Mouse (Mus musculus): ENCODE measurements around the gene Hemk1. TPM values are rescaled to one million over a fixed set of nuclear protein-coding genes. Genes with fewer than 3 reads are reported as not detected.
"Not testable (repeated sequence)": the region's sequence is repeated elsewhere in the genome, so short reads cannot be mapped to it uniquely, and the experiment has no call there.

The Hemk1 gene
- polyA plus RNA-seq, 1 experiment: 33.7 TPM

- H3K4me3 ChIP-seq (ENCODE audit: insufficient read depth, low read length): no peak overlapping the region
- peaks cover 1% of the 10 kb centered on the region for H3K4me1 ChIP-seq (ENCODE audit: control insufficient read depth, insufficient read depth, low read length)
- no peak for TF ChIP-seq CTCF (IDR thresholded peaks at IDR 0.05; ENCODE audit: extremely low read depth, insufficient read depth, low read length)
- TF ChIP-seq POLR2A (IDR thresholded peaks at IDR 0.05; ENCODE audit: extremely low read depth, insufficient read depth, low read length): no peak
- no peak overlapping the region for H3K27ac ChIP-seq (ENCODE audit: insufficient read depth, low read length)
Observed at GRCm38 (mm10) chr9:107313926-107314325, 24.2 kb downstream of the Hemk1 start.

DNA sequence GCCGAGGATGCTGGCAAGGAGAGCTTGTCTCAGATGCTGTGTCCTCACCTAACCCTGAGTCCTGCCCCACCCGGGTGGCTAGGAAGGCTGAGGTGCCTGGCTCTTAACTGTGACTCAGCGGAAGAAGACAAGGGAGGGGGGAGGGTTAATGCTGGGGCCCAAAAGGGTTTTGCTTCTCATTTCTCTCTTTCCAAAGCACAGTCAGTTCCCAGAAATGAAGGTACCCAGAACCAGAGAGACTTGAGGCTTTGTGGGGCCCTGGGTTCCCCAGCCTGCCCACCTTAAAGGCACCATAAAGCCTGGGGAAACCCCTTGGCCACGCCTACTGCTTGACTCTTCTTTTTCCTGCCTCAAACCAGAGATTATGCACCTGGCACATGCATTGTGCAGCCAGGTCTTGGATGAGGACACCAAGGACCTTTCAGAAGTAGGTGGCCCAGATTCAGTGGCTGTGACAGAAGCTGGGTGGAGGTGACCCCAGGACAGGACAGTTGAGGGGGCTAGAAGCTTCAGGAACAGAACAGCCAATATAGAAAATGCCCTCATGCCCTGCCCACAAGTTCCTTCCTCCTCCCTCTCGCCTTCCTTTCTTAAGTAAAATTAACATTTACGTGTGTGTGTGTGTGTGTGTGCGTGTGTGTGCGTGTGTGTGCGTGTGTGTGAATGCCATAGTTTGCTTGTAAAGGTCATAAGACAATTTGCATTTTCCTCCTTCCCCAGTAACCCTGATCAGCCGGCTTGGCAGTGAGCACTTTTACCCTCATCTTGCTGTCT is 25.2 kb downstream of the Hemk1 start:
- Histone ChIP-seq H3K4me1 (ENCODE audit: control insufficient read depth, insufficient read depth, low read length) (peaks cover 4% of the 10 kb centered on the region), H3K27ac (ENCODE audit: insufficient read depth, low read length) (no peak overlapping the region), H3K4me3 (ENCODE audit: insufficient read depth, low read length) (no peak overlapping the region)
- no peak for TF ChIP-seq CTCF (IDR thresholded peaks at IDR 0.05; ENCODE audit: extremely low read depth, insufficient read depth, low read length)

- TF ChIP-seq POLR2A (IDR thresholded peaks at IDR 0.05; ENCODE audit: extremely low read depth, insufficient read depth, low read length) (no peak), CTCF (IDR thresholded peaks at IDR 0.05; ENCODE audit: extremely low read depth, insufficient read depth, low read length) (no peak)
- Histone ChIP-seq H3K4me3 (ENCODE audit: insufficient read depth, low read length) (no peak overlapping the region), H3K4me1 (ENCODE audit: control insufficient read depth, insufficient read depth, low read length) (peaks cover 8% of the 10 kb centered on the region), H3K27ac (ENCODE audit: insufficient read depth, low read length) (no peak overlapping the region)
Observed at GRCm38 (mm10) chr9:107309600-107309999, 28.6 kb downstream of the Hemk1 start.

DNA sequence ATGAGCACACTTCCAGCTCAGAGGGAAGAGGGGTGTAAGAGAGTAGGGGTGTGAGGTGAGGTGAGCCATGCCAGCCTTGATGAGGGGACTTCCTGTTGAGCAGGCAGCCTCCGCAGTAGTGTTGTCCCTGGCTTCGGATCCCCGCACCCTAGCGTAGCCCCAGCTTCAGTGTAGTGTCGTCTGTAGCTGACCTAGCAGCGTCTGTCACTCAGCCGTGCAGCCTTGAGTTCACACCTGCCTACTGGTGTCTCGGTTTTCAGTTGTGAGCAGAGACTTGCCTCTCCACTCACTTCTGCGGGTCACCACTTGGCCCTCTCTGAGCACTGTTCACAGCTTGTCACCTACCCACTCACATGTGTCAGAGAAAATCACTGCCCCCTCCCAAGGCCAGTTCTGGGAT is 29.0 kb downstream of the Hemk1 start:
- Histone ChIP-seq H3K4me3 (ENCODE audit: insufficient read depth, low read length) (no peak overlapping the region), H3K4me1 (ENCODE audit: control insufficient read depth, insufficient read depth, low read length) (peaks cover 8% of the 10 kb centered on the region), H3K27ac (ENCODE audit: insufficient read depth, low read length) (no peak overlapping the region)
- TF ChIP-seq CTCF (IDR thresholded peaks at IDR 0.05; ENCODE audit: extremely low read depth, insufficient read depth, low read length): no peak
- TF ChIP-seq POLR2A (IDR thresholded peaks at IDR 0.05; ENCODE audit: extremely low read depth, insufficient read depth, low read length): no peak

GRCm38 (mm10) chr9:107308346-107309000 is 29.7 kb downstream of the Hemk1 start:
- no peak overlapping the region for H3K27ac ChIP-seq (ENCODE audit: insufficient read depth, low read length)
- no peak overlapping the region for H3K4me3 ChIP-seq (ENCODE audit: insufficient read depth, low read length)
- peaks cover 8% of the 10 kb centered on the region for H3K4me1 ChIP-seq (ENCODE audit: control insufficient read depth, insufficient read depth, low read length)
- TF ChIP-seq CTCF (IDR thresholded peaks at IDR 0.05; ENCODE audit: extremely low read depth, insufficient read depth, low read length) (no peak), POLR2A (IDR thresholded peaks at IDR 0.05; ENCODE audit: extremely low read depth, insufficient read depth, low read length) (no peak)

GRCm38 (mm10) chr9:107307886-107308285 is 30.3 kb downstream of the Hemk1 start:
- Histone ChIP-seq H3K27ac (ENCODE audit: insufficient read depth, low read length) (no peak overlapping the region), H3K4me1 (ENCODE audit: control insufficient read depth, insufficient read depth, low read length) (peaks cover 7% of the 10 kb centered on the region), H3K4me3 (ENCODE audit: insufficient read depth, low read length) (no peak overlapping the region)
- TF ChIP-seq POLR2A (IDR thresholded peaks at IDR 0.05; ENCODE audit: extremely low read depth, insufficient read depth, low read length) (no peak), CTCF (IDR thresholded peaks at IDR 0.05; ENCODE audit: extremely low read depth, insufficient read depth, low read length) (no peak)

DNA sequence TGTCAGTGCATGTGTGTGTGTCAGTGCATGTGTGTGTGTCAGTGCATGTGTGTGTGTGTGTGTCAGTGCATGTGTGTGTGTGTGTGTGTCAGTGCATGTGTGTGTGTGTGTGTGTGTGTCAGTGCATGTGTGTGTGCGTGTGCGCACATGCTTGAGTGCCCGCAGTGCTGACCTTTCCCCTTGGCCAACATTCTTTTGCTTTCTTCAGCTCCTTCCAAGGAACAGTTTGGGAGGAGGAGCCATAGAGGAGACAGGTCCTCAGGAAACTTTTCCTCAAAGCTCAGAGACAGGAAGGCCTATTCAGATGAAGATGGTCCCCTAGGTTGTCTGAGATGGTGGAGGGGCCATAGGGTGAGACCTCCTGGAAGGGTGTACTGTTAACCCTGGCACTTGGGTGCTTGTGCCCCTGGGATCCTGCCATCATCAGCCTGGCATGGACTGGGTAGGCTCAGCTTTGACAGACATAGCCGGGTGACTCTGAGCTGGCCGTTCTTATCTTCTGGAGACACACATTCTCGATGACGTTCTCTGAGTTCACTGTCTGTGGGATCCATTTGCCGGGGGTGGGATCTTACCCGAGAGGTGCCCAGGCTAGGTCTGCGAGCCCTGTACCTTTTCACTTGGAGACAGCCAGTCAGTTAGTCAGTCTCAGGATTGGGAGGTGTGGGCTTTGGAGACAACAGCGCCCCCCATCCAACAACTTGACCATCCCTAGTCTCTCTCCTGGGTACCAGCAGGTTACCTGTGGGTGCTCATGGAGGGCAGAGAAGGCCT is 30.9 kb downstream of the Hemk1 start:
- Histone ChIP-seq H3K27ac (ENCODE audit: insufficient read depth, low read length) (no peak overlapping the region), H3K4me3 (ENCODE audit: insufficient read depth, low read length) (no peak overlapping the region), H3K4me1 (ENCODE audit: control insufficient read depth, insufficient read depth, low read length) (peaks cover 7% of the 10 kb centered on the region; the same call in 1 of the 2 replicates)
- no peak for TF ChIP-seq CTCF (IDR thresholded peaks at IDR 0.05; ENCODE audit: extremely low read depth, insufficient read depth, low read length)

- not testable (repeated sequence) for H3K4me3 ChIP-seq (ENCODE audit: insufficient read depth, low read length); H3K4me1 ChIP-seq (ENCODE audit: control insufficient read depth, insufficient read depth, low read length); H3K27ac ChIP-seq (ENCODE audit: insufficient read depth, low read length)
Observed at GRCm38 (mm10) chr9:107306673-107307072, 31.5 kb downstream of the Hemk1 start.

DNA sequence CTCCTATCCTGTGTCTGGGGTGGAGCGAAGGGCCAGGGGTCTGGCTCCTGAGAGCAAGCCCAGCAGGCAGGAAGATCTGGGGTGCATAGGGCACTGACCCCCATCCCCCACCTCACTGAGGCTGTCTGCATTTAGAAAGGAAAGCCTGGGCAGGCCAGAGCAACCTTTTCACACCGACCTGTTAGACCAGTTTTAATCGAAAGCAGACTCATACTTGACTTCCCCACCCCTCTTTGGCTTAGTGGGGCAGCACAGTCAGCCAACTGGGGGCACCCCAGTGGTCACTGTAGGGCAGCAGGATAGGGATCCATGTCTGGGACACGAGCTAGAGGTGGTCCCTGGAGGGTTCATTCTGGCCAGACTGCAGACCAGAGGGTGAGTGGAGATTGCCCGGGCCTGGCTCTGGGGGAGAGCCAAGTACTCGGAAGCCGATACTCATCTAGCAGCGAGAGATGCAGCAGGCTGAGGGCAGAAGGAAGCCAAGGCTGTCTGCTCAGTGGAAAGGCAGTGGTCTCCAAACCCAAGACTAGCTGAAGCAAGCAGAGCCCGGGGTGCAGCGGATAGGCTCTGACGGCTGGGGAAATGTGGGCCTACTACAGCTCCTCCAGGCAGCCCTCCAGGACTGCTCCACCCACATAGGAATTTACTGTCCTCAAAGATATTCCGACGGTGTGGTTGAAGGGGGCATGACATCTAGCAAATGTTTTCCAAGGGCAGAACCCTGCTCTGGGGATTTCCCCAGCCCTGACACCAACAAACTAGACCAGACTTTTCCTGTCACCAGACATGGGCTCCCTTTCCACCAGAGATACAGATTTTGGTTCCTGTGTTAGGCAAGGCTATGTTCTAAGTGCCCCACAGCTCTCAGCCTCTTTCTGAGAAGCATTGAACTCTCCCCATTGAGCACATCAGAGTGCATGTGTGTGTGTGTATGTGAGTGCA is 32.3 kb downstream of the Hemk1 start:
- Histone ChIP-seq H3K4me3 (ENCODE audit: insufficient read depth, low read length) (no peak overlapping the region), H3K4me1 (ENCODE audit: control insufficient read depth, insufficient read depth, low read length) (peaks cover 7% of the 10 kb centered on the region; the same call in 1 of the 2 replicates), H3K27ac (ENCODE audit: insufficient read depth, low read length) (no peak overlapping the region)
- TF ChIP-seq CTCF (IDR thresholded peaks at IDR 0.05; ENCODE audit: extremely low read depth, insufficient read depth, low read length): no peak
- TF ChIP-seq POLR2A (IDR thresholded peaks at IDR 0.05; ENCODE audit: extremely low read depth, insufficient read depth, low read length): no peak
